Mouse (Mus musculus) hindbrain, embryonic 12.5 days (tissue): ENCODE data around the gene Ing1. TPM values are rescaled to one million over a fixed set of nuclear protein-coding genes. Genes with fewer than 3 reads are reported as not detected.

Experiments
- ATAC-seq: fragments of 200-750 bp; cut with Nextera tagmentation; 2 replicates; pipeline ENCODE4 v1.8.0; 2017; ENCODE audit warnings: moderate TSS enrichment; ENCODE audit not compliant: low FRiP score
- H3K27ac ChIP-seq: fragments of 300-500 bp; sonication (generic); 2 replicates; pipeline ENCODE4 v1.5.1; 2016; ENCODE audit warnings: mild to moderate bottlenecking
- H3K27me3 ChIP-seq: fragments of 300-500 bp; sonication (generic); 2 replicates; pipeline ENCODE4 v1.6.1; 2016; ENCODE audit warnings: mild to moderate bottlenecking
- H3K36me3 ChIP-seq: fragments of 300-500 bp; sonication (generic); 2 replicates; pipeline ENCODE4 v1.6.1; 2016; ENCODE audit warnings: mild to moderate bottlenecking
- H3K4me1 ChIP-seq: fragments of 300-500 bp; sonication (generic); 2 replicates; pipeline ENCODE4 v1.6.1; 2016
- H3K4me2 ChIP-seq: fragments of 300-500 bp; sonication (generic); replicated peaks from 2 replicates; pipeline ENCODE4 v1.6.1; 2016; ENCODE audit warnings: mild to moderate bottlenecking
- H3K4me3 ChIP-seq: fragments of 300-500 bp; sonication (generic); 2 replicates; pipeline ENCODE4 v1.5.1; 2016; ENCODE audit warnings: mild to moderate bottlenecking
- H3K9ac ChIP-seq: fragments of 300-500 bp; sonication (generic); 2 replicates; pipeline ENCODE4 v1.6.1; 2016; ENCODE audit warnings: mild to moderate bottlenecking, moderate library complexity
- H3K9me3 ChIP-seq: fragments of 300-500 bp; sonication (generic); replicated peaks from 2 replicates; pipeline ENCODE4 v1.6.1; 2016; ENCODE audit warnings: mild to moderate bottlenecking
- WGBS: fragments of 180-500 bp; shearing (Covaris S2); methylation state at CpG from one replicate; pipeline ENCODE4 v1.1.7; 2016; 5-methylcytosine and 5-hydroxymethylcytosine counted together
- polyA plus RNA-seq: library from polyadenylated mRNA; unstranded; fragments of >200 nt; fragmentation: Nextera tagmentation; extraction: Ambion mirVana; gene quantifications from 2 replicates; pipeline ENCODE4 v1.2.1, GENCODE M21; 2016

Ing1 gene
- polyA plus RNA-seq, 1 experiment from 2014 or later, result 57.5 TPM

GRCm38 (mm10) chr8:11608848-11609247 is 53.5 kb downstream of the Ing1 start:
- H3K9ac ChIP-seq, result no peak overlapping the region
- H3K36me3 ChIP-seq, result peaks cover 64% of the 10 kb centered on the region
- no peak overlapping the region for H3K4me3 ChIP-seq
- WGBS, result 96% methylated on average over 9 of the region's 9 CpGs
- H3K27me3 ChIP-seq, result no peaks in the 10 kb centered on the region
- no peaks in the 10 kb centered on the region; the same call in 1 of the 2 replicates for H3K9me3 ChIP-seq
- H3K4me1 ChIP-seq, result no peaks in the 10 kb centered on the region
- ATAC-seq, result no peak
- H3K27ac ChIP-seq, result no peak overlapping the region
- H3K4me2 ChIP-seq, result no peak overlapping the region

Other genes starting within 250 kb of the Ing1 start
- 74.6 and 82.2 TPM in 2 replicates for gene Col4a2, start 242.8 kb upstream of the Ing1 start, polyA plus RNA-seq
- gene Col4a1, start 242.7 kb upstream of the Ing1 start, polyA plus RNA-seq, result 157 TPM in 2 replicates
- gene Rab20, start 76.9 kb upstream of the Ing1 start, polyA plus RNA-seq, result 0.79 and 1.6 TPM in 2 replicates
- 109 and 121 TPM in 2 replicates for gene Naxd, start 58.1 kb upstream of the Ing1 start, polyA plus RNA-seq
- gene Cars2, start 4.8 kb upstream of the Ing1 start, polyA plus RNA-seq, result 17.9 and 20.6 TPM in 2 replicates
- 99.9 and 110 TPM in 2 replicates for gene Ankrd10, start 80.2 kb downstream of the Ing1 start, polyA plus RNA-seq
- gene 1700016D06Rik, start 145.5 kb downstream of the Ing1 start, polyA plus RNA-seq, result not detected in 2 replicates
- gene Arhgef7, start 172.2 kb downstream of the Ing1 start, polyA plus RNA-seq, result 73.9 and 85.1 TPM in 2 replicates